Mouse (Mus musculus) limb, embryonic 13.5 days (tissue): ENCODE data around the gene Pbx2. TPM values are rescaled to one million over a fixed set of nuclear protein-coding genes. Genes with fewer than 3 reads are reported as not detected.

Experiments used
- ATAC-seq: fragments of 200-750 bp; cut with Nextera tagmentation; 2 replicates; pipeline ENCODE4 v1.8.0; 2017; ENCODE audit warnings: low read depth, moderate number of reproducible peaks, moderate TSS enrichment; ENCODE audit not compliant: low FRiP score
- H3K27ac ChIP-seq: fragments of 300-500 bp; sonication (generic); 2 replicates; pipeline ENCODE4 v1.5.1; 2015; ENCODE audit warnings: inconsistent platforms, mild to moderate bottlenecking, moderate library complexity
- H3K27me3 ChIP-seq: fragments of 300-500 bp; sonication (generic); 2 replicates; pipeline ENCODE4 v1.6.1; 2015; ENCODE audit warnings: mild to moderate bottlenecking, inconsistent platforms
- H3K36me3 ChIP-seq: fragments of 300-500 bp; sonication (generic); 2 replicates; pipeline ENCODE4 v1.6.1; 2015; ENCODE audit warnings: inconsistent platforms, mild to moderate bottlenecking, moderate library complexity
- H3K4me1 ChIP-seq: fragments of 300-500 bp; sonication (generic); 2 replicates; pipeline ENCODE4 v1.6.1; 2015; ENCODE audit warnings: inconsistent platforms
- H3K4me2 ChIP-seq: fragments of 300-500 bp; sonication (generic); replicated peaks from 2 replicates; pipeline ENCODE4 v1.6.1; 2015; ENCODE audit warnings: inconsistent platforms, mild to moderate bottlenecking, moderate library complexity
- H3K4me3 ChIP-seq: fragments of 300-500 bp; sonication (generic); 2 replicates; pipeline ENCODE4 v1.5.1; 2015; ENCODE audit warnings: moderate library complexity, mild to moderate bottlenecking, inconsistent platforms
- H3K9ac ChIP-seq: fragments of 300-500 bp; sonication (generic); 2 replicates; pipeline ENCODE4 v1.6.1; 2015; ENCODE audit warnings: mild to moderate bottlenecking, inconsistent platforms
- H3K9me3 ChIP-seq: fragments of 300-500 bp; sonication (generic); 2 replicates; pipeline ENCODE4 v1.6.1; 2016; ENCODE audit warnings: inconsistent platforms
- WGBS: fragments of 180-500 bp; shearing (Covaris S2); methylation state at CpG from one replicate; pipeline ENCODE4 v1.1.7; 2015; 5-methylcytosine and 5-hydroxymethylcytosine counted together
- polyA plus RNA-seq: library from polyadenylated mRNA; unstranded; fragments of >200 nt; fragmentation: Nextera tagmentation; extraction: Ambion mirVana; gene quantifications from 2 replicates; pipeline ENCODE4 v1.2.1, GENCODE M21; 2015

Pbx2 gene
- polyA plus RNA-seq, 1 experiment from 2014 or later: 18.9 TPM

DNA sequence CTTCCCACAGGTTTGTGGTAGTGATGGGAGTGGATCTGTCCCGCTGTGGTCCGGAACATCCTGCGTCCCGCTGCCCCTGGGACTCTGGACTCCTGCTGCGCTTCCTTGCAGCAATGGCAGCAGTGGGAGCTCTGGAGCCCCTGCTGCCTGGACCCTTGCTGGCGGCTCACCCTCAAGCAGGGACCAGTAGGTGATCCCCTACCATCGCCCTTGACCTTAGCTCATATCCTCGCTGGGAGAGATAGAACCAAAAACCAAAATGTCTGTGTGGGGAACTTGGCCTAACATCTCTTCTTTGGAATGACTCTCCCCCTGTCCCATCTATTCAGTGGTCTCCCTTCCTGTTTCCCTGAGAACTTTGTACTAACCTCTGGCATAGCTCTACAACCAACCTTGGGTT lies 7.2 kb upstream of the Pbx2 start:
- Histone ChIP-seq H3K36me3 (no peaks in the 10 kb centered on the region), H3K27ac (no peak overlapping the region), H3K9me3 (no peaks in the 10 kb centered on the region), H3K9ac (no peak overlapping the region), H3K4me3 (no peak overlapping the region), H3K27me3 (no peaks in the 10 kb centered on the region), H3K4me1 (peaks cover 20% of the 10 kb centered on the region), H3K4me2 (no peak overlapping the region)
- no peak for ATAC-seq
- 87% methylated on average over 8 of the region's 8 CpGs for WGBS

- no peak overlapping the region for H3K4me3 ChIP-seq
- no peak overlapping the region for H3K27ac ChIP-seq
- H3K27me3 ChIP-seq: no peaks in the 10 kb centered on the region
- H3K36me3 ChIP-seq: no peaks in the 10 kb centered on the region
- no peak overlapping the region for H3K9ac ChIP-seq
- 92% methylated on average over 8 of the region's 8 CpGs for WGBS
- no peak overlapping the region for H3K4me2 ChIP-seq
- H3K4me1 ChIP-seq: peaks cover 33% of the 10 kb centered on the region
- ATAC-seq: no peak
- H3K9me3 ChIP-seq: no peaks in the 10 kb centered on the region
These were observed 5.9 kb upstream of the Pbx2 start for GRCm38 (mm10) chr17:34585121-34585520.

DNA sequence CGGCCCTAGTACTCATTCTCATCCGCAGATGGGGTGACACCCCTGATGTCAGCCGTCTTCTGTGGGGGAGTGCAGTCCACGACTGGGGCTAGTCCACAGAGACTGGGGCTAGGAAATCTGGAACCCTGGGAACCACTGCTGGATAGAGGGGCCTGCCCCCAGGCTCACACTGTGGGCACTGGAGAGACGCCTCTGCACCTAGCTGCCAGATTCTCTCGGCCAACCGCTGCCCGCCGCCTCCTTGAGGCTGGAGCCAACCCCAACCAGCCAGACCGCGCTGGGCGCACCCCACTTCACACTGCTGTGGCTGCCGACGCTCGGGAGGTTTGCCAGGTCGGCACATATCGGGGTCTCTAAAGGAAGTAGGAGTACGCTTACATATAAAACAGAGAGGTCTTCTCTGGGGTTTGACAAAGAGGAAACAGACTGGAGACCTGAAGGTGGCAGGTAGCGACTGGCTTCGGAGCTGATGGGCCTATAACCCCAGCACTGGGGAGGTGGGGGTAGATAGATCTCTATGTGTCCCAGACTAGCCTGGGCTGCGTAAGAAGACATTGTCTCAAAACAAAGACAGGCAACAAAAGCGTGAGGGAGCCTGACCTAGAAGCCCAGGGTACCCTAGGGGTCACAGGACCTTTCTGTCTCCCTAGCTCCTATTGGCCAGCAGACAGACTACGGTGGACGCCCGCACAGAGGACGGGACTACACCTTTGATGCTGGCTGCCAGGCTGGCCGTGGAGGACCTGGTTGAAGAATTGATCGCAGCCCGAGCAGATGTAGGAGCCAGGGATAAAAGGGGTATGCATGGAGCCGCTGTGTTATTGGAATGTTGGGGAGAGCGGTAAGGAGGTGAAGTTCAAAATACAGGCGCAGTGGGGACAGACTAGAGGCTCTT lies 4.9 kb upstream of the Pbx2 start:
- Histone ChIP-seq H3K4me2 (peak overlapping the region; percentile 98), H3K4me3 (peak overlapping the region; percentile 75), H3K9ac (peak overlapping the region; percentile 94), H3K9me3 (no peaks in the 10 kb centered on the region), H3K27me3 (no peaks in the 10 kb centered on the region), H3K36me3 (no peaks in the 10 kb centered on the region), H3K27ac (peak overlapping the region; percentile 98), H3K4me1 (peaks cover 43% of the 10 kb centered on the region)
- no peak; the same call in 1 of the 2 replicates for ATAC-seq
- WGBS: 24% methylated on average over 32 of the region's 32 CpGs

- under 1% methylated on average over 38 of the region's 38 CpGs for WGBS
- Histone ChIP-seq H3K9ac (peak overlapping the region; percentile 94), H3K4me2 (peak overlapping the region; percentile 98), H3K4me3 (peak overlapping the region; percentile 75), H3K27ac (peak overlapping the region; percentile 98), H3K9me3 (no peaks in the 10 kb centered on the region), H3K27me3 (no peaks in the 10 kb centered on the region), H3K4me1 (peaks cover 49% of the 10 kb centered on the region), H3K36me3 (no peaks in the 10 kb centered on the region)
- ATAC-seq: peak; percentile 85
These were observed 4.2 kb upstream of the Pbx2 start for GRCm38 (mm10) chr17:34586796-34587422.

- Histone ChIP-seq H3K36me3 (no peaks in the 10 kb centered on the region), H3K27me3 (no peaks in the 10 kb centered on the region), H3K4me2 (peak overlapping the region; percentile 98), H3K27ac (peak overlapping the region; percentile 98), H3K4me1 (peaks cover 49% of the 10 kb centered on the region), H3K9ac (peak overlapping the region; percentile 94), H3K9me3 (no peaks in the 10 kb centered on the region), H3K4me3 (peak overlapping the region; percentile 75)
- WGBS: under 1% methylated on average over 48 of the region's 50 CpGs
- ATAC-seq: peak; percentile 86
These were observed 3.6 kb upstream of the Pbx2 start for GRCm38 (mm10) chr17:34587423-34587811.

GRCm38 (mm10) chr17:34587814-34588213 lies 3.3 kb upstream of the Pbx2 start:
- H3K4me1 ChIP-seq: peaks cover 49% of the 10 kb centered on the region

GRCm38 (mm10) chr17:34588767-34589166 lies 2.3 kb upstream of the Pbx2 start:
- H3K4me2 ChIP-seq: peak overlapping the region; percentile 98
- no peak overlapping the region for H3K4me3 ChIP-seq
- WGBS: 37% methylated on average over 3 of the region's 3 CpGs

More at GRCm38 (mm10) chr17:34587814-34588213, 3.3 kb upstream of the Pbx2 start:
- ATAC-seq: no peak
- Histone ChIP-seq H3K4me3 (peak overlapping the region; percentile 75), H3K9me3 (no peaks in the 10 kb centered on the region), H3K9ac (peak overlapping the region; percentile 94), H3K36me3 (no peaks in the 10 kb centered on the region), H3K27me3 (no peaks in the 10 kb centered on the region), H3K4me2 (peak overlapping the region; percentile 98), H3K27ac (peak overlapping the region; percentile 98)
- 4% methylated on average over 19 of the region's 19 CpGs for WGBS

GRCm38 (mm10) chr17:34589206-34589605 lies 1.9 kb upstream of the Pbx2 start:
- Histone ChIP-seq H3K27me3 (no peaks in the 10 kb centered on the region), H3K4me3 (no peak overlapping the region), H3K36me3 (peaks cover 3% of the 10 kb centered on the region), H3K4me2 (peak overlapping the region; percentile 98), H3K9ac (no peak overlapping the region), H3K27ac (peak overlapping the region; percentile 78), H3K4me1 (peaks cover 59% of the 10 kb centered on the region), H3K9me3 (no peaks in the 10 kb centered on the region)
- no peak for ATAC-seq
- 31% methylated on average over 7 of the region's 7 CpGs for whole genome bisulfite sequencing

More at GRCm38 (mm10) chr17:34588767-34589166, 2.3 kb upstream of the Pbx2 start:
- Histone ChIP-seq H3K4me1 (peaks cover 55% of the 10 kb centered on the region), H3K9ac (no peak overlapping the region), H3K27me3 (no peaks in the 10 kb centered on the region), H3K27ac (peak overlapping the region; percentile 98; the same call in 1 of the 2 replicates), H3K9me3 (no peaks in the 10 kb centered on the region), H3K36me3 (no peaks in the 10 kb centered on the region)
- ATAC-seq: no peak

GRCm38 (mm10) chr17:34589681-34590101 lies 1.4 kb upstream of the Pbx2 start, which contains the start of gene Gpsm3:
Gpsm3 (plus strand) TSS chr17:34589806.
- peak within 1 kb of the TSS; percentile 98 for H3K4me2 ChIP-seq
- H3K9me3 ChIP-seq: no peaks in the 10 kb centered on the region
- no peak within 1 kb of the TSS for H3K9ac ChIP-seq
- 28% methylated on average over 7 of the region's 7 CpGs for WGBS
- peaks cover 8% of the 10 kb centered on the region for H3K36me3 ChIP-seq
- peak within 1 kb of the TSS; percentile 98 for H3K27ac ChIP-seq
- ATAC-seq: no peak
- H3K27me3 ChIP-seq: no peaks in the 10 kb centered on the region
- peak within 1 kb of the TSS; percentile 91; the same call in 1 of the 2 replicates for H3K4me3 ChIP-seq
- peaks cover 64% of the 10 kb centered on the region for H3K4me1 ChIP-seq

DNA sequence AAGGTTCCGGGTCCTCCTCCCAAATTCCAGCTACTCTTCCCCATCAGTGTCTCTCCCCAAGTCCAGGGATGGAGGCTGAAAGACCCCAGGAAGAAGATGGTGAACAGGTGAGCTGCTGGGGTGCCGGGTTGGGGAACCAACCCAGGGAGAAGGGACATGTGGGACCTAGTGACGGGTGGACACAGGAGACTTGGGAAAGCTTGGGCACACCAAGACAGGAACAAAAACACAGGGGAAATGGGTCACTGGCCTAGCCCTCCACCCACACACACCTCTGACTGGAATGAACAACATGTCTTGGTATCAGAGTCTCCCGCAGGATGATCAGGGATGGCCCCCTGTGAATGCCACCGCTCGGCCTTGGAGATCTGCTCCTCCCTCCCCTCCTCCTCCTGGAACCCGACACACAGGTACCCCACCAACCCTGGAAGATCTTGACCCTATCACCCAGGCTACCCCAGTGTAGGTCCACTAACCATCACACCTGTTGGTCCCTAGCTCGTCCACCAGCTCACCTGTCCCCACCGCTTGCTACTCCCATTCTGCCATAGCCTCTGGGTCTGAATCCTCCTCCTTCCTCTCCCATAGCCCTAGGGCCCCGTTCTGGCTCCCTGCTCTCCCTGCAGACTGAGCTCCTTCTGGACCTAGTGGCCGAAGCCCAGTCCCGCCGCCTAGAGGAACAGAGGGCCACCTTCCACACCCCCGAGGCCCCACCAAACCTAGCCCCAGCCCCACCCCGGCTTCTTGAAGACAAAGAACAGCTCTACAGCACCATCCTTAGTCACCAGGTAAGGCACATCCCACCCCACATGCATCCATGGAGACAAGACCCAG lies 695 bp upstream of the Pbx2 start:
- Histone ChIP-seq H3K4me2 (peak overlapping the region; percentile 98), H3K9me3 (no peaks in the 10 kb centered on the region), H3K27me3 (no peaks in the 10 kb centered on the region), H3K4me3 (peak overlapping the region; percentile 91; the same call in 1 of the 2 replicates), H3K36me3 (peaks cover 15% of the 10 kb centered on the region), H3K27ac (peak overlapping the region; percentile 99; the same call in 1 of the 2 replicates), H3K4me1 (peaks cover 71% of the 10 kb centered on the region), H3K9ac (0 out of 2 replicates have a peak overlapping the region, but pooled peaks have one; percentile 98)
- no peak for ATAC-seq
- WGBS: 73% methylated on average over 15 of the region's 15 CpGs

DNA sequence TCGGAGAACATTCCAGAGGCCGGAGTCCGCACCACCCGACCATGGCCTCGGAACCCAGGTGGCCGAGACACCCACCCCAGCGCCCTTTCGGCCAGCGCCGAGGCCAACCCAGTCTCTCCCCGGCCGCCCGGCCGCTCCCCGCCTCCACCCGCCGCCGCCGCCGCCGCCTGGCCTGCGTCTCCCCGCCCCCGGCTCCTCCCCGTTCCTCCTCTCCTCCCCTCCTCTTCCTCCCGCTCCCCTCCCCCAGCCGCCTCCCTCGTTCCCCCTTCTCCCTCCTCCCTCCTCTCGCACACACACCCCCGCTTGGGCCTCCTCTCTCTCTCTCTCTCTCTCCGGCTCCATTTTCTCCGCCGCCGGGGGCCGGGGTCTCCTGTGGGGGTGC lies 919 bp downstream of the Pbx2 start:
- Histone ChIP-seq H3K36me3 (peaks cover 29% of the 10 kb centered on the region), H3K4me3 (peak overlapping the region; percentile 91), H3K9me3 (no peaks in the 10 kb centered on the region), H3K9ac (peak overlapping the region; percentile 98), H3K27me3 (no peaks in the 10 kb centered on the region), H3K4me1 (peaks cover 76% of the 10 kb centered on the region), H3K4me2 (peak overlapping the region; percentile 98), H3K27ac (peak overlapping the region; percentile 99)
- peak; percentile 42 for ATAC-seq
- 1% methylated on average over 24 of the region's 35 CpGs for WGBS
